28 mouse cellular contexts compared by ENCODE assay signal in the genomic region with DNA sequence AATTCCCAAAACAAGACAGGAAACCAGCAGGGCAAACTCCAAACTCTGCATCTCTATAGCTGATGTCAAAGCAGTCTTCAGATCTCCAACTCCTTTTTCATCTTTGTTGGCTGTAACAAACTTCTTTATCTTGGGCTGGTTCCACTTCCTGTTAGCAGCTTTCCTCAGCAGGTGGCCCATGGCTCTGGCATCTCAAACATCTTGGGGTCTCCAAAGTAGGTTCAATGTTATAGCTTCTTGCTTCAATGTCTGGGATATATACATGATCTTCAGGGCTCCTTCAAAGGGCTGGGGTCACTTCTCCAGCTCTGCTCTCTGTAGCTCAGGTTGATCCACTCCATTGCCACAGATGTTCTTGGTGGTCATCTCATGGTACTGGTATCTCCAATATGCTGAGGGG.
"Had no signal": no experiment of that assay in that cellular context is flagged by ENCODE, and none has a peak within 500 bp of the region (broad histone marks: within the 10 kb centered on the region; RNA-seq: fewer than 3 reads in every experiment).

No protein-coding gene starts in this region.

- H3K4me1 ChIP-seq: embryonic facial prominence, embryonic 10.5 days; embryonic facial prominence, embryonic 12.5 days; embryonic facial prominence, embryonic 13.5 days; embryonic facial prominence, embryonic 15.5 days; forebrain, embryonic 10.5 days; forebrain, embryonic 12.5 days; forebrain, embryonic 13.5 days; forebrain, embryonic 15.5 days had no signal

- H3K4me3 ChIP-seq: embryonic facial prominence, embryonic 10.5 days; embryonic facial prominence, embryonic 12.5 days; embryonic facial prominence, embryonic 13.5 days; embryonic facial prominence, embryonic 15.5 days; erythroblast, embryonic 14.5 days; forebrain, embryonic 10.5 days; forebrain, embryonic 12.5 days; forebrain, embryonic 13.5 days; forebrain, embryonic 15.5 days; gastrocnemius, adult 2 months; heart, adult 2 months had no signal

- H3K9ac ChIP-seq: embryonic facial prominence, embryonic 12.5 days; embryonic facial prominence, embryonic 13.5 days; embryonic facial prominence, embryonic 15.5 days; forebrain, embryonic 12.5 days; forebrain, embryonic 13.5 days; forebrain, embryonic 15.5 days; forebrain, postnatal 0 days had no signal

- H3K4me2 ChIP-seq: embryonic facial prominence, embryonic 12.5 days; embryonic facial prominence, embryonic 13.5 days; embryonic facial prominence, embryonic 15.5 days; forebrain, embryonic 12.5 days; forebrain, embryonic 13.5 days; forebrain, embryonic 15.5 days had no signal

- H3K36me3 ChIP-seq: embryonic facial prominence, embryonic 10.5 days; embryonic facial prominence, embryonic 12.5 days; embryonic facial prominence, embryonic 13.5 days; embryonic facial prominence, embryonic 15.5 days; forebrain, embryonic 10.5 days; forebrain, embryonic 12.5 days; forebrain, embryonic 15.5 days had no signal

- DNase-seq: cerebellum, adult 2 months; cerebellum, adult 8-10 months; cerebellum, adult 9-10 months; cerebellum, adult 9-11 months; cerebellum, postnatal 10 days; cerebellum, postnatal 14 days; cerebellum, postnatal 25 days; cerebellum, postnatal 36 days; embryo, embryonic 11 days; forebrain, postnatal 0 days; gastrocnemius, adult 2 months; gastrocnemius, postnatal 10 days; gastrocnemius, postnatal 14 days; gastrocnemius, postnatal 25 days; gastrocnemius, postnatal 36 days; heart, adult 18-20 months; heart, adult 2 months had no signal

- ATAC-seq: forebrain, embryonic 13.5 days; forebrain, embryonic 14.5 days; forebrain, embryonic 15.5 days; forebrain, embryonic 16.5 days; forebrain, postnatal 0 days had no signal

- H3K9me3 ChIP-seq: embryonic facial prominence, embryonic 10.5 days; embryonic facial prominence, embryonic 12.5 days; embryonic facial prominence, embryonic 13.5 days; embryonic facial prominence, embryonic 15.5 days; forebrain, embryonic 10.5 days; forebrain, embryonic 12.5 days; forebrain, embryonic 13.5 days; forebrain, embryonic 15.5 days had no signal

- H3K27me3 ChIP-seq: embryonic facial prominence, embryonic 12.5 days; embryonic facial prominence, embryonic 13.5 days; embryonic facial prominence, embryonic 15.5 days; forebrain, embryonic 12.5 days; forebrain, embryonic 13.5 days; forebrain, embryonic 15.5 days had no signal

- H3K27ac ChIP-seq: embryonic facial prominence, embryonic 10.5 days; embryonic facial prominence, embryonic 12.5 days; embryonic facial prominence, embryonic 13.5 days; embryonic facial prominence, embryonic 15.5 days; forebrain, embryonic 10.5 days; forebrain, embryonic 12.5 days; forebrain, embryonic 13.5 days; forebrain, embryonic 15.5 days; gastrocnemius, adult 2 months; heart, adult 2 months had no signal
